Mouse (Mus musculus): ENCODE measurements around the gene Npr2.

GRCm38 (mm10) chr4:43649783-43650182, 18.0 kb downstream of the Npr2 start:
- TF ChIP-seq CTCF (conservative IDR thresholded peaks at IDR 0.05; ENCODE audit: low read length) = peak; percentile 83
- no peak for TF ChIP-seq NANOG (IDR thresholded peaks at IDR 0.05; ENCODE audit: borderline replicate concordance, low read length)
- TF ChIP-seq POU5F1 (IDR thresholded peaks at IDR 0.05; ENCODE audit: borderline replicate concordance, low read length) = no peak

Measured in E14TG2a.4 (cell line).